Mouse (Mus musculus): ENCODE data around the gene Asdurf.
"Not testable (repeated sequence)": the region's sequence is repeated elsewhere in the genome, so short reads cannot be mapped to it uniquely, and the experiment has no call there.

Asdurf gene

DNA sequence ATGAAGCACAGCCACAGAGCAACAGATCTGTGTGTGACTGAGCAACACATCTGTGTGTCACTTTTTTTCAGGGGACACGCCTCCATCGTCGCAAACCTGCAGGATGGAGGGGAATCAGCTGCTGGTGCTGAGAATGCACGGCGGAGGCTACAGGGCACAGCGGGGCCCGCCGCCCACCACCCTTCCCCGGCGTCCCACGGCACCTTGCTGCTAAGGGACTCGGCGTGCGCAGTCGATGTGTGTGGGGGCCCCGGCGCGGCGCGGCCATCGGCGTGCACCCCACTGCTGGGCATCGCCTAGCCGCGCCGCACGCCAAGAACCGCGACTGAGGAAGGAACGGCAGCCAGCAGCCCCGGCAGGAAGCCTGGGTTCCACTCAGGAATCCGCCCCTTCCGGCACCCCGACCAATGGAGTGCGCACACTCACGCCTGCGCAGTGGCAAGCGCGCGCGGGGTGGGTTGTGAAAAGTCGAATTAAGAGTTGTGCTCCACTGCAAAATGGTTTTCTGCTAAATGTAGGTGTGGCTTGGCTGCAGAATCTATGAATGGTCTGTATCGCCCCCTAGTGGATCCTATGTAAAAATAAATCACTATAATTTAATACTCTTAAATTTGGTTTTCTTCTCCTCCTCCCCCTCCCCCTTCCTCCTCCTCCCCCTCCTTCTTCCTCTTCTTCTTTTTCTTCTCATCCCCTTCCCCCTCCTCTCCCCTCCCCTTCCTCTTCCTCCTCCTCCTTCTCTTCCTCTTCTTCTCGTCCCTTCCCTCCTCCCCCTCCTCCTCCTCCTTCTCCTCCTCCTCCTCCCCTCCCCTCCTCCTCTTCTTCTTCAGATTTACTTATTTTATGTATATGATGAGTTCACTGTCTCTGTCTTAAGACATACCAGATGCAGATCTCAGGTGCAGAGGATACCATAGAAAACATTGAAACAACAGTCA is at the start of gene Asdurf, which contains the start of the genes Gm28551 and Asnsd1:
Gene Asdurf (minus strand): TSS at position 293 of the 935 bp plus-strand sequence.
Gene Gm28551 (minus strand): TSS at position 341 of the 935 bp plus-strand sequence.
Gene Asnsd1 (minus strand): TSS at position 426 of the 935 bp plus-strand sequence.
- DNase-seq (ENCODE audit: low read depth), result peak; percentile 94

DNA sequence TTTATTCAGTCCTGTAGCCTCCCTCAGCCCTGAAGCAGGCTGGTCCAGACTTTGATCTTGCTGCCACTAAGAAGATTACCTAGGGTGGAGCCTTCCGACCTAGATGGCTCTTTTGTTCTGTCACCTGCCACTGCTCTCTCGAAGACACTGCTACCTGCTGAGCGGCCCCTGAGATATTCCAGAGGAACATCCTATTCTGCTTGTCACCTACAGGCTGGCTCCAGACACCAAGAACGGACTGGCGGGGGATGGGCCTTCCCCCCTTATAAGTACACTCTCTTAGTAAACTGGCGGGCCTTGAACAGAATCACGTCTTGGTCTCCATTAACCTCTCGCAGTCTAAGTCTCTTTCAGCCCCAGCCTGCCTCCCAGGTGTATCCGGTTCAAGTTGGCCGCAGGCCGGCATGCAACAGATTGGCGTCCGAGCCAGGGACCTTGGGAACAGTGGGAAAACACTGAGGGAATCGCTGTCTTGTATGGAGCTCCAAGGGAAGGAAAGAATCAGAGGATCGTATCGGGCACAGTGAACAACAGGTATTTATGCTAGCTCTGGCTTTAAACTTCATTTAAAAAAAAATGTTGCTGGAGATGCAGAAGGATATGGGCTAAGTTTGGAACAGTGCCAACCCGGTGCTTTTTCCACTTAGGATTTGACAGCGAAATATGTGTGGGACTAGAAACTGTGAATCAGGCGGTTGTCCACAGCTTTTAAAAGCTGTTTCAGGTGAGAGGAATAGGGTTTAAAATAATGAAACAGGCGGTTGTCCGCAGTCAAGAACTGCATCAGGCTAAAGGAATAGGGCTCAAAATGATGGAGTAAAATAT is 41.7 kb upstream of the Asdurf start:
- not testable (repeated sequence) for DNase-seq (ENCODE audit: low read depth)

DNA sequence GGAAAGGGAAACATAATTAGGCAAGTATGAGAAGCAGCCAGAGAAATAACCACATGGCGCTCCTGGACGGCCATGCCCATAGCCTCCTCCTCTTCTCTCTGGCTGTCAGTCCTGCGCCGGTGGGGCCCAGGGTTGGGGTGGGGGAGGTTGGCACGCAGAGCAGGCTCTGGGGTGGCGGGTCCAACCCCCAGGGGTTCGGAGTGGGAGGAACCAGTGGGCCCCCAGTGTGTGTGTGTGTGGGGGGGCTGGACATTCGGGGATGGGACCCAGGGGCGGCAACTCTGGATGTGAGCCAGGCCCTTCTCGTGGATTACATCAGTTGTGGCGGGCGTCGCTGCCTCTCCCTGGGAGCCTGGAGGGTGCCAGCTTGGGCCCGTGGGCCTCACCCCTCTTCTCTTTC is 36.3 kb upstream of the Asdurf start:
- no peak for DNase-seq (ENCODE audit: low read depth)

DNA sequence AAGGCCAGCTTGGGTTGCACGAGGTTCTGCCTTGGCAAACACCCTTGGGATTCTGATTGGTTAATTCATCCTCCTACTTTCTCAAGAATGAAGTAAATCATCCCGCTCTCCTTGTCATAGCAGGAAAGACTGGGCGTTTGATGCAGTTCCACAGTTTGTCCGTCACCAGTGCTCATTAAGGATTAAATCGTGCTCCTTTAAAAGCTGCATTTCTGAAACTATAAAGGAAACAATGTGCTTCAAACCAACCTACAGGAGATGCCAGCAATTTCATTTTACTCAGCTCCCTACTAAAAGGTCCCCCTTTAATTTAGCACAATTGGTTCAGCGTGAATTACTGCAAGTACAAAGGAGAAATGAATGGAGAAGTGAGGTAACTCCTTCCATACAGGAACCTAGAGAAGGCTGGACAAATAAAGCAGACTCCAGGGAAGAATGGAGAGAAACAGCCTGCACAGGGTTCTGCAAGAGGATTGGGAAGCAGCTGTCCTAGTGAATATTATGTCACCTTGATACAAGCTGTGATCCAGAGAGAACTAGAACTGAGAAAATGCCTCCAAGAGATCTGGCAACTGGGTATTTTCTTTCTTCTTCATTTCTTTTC is 31.8 kb upstream of the Asdurf start:
- no peak for DNase-seq (ENCODE audit: low read depth)

DNA sequence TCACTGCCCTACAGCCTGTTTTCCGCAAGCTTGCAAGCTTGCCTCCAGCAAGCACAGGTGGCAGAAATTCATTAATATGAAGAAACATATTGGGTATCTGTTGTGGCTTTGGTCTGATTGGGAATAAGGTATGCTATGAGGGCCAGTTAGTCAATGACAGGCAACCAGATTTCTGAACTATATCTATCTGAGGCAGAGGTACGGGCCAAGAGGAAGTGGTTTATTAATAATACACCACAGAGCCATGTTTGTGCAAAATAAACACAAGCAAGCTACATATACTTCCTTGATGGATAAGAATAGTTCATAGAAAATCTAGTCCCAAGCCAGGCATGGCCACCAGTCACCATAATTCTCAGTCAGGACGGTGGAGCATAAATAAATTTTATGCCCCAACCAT is 25.3 kb upstream of the Asdurf start:
- DNase-seq (ENCODE audit: low read depth), result no peak

DNA sequence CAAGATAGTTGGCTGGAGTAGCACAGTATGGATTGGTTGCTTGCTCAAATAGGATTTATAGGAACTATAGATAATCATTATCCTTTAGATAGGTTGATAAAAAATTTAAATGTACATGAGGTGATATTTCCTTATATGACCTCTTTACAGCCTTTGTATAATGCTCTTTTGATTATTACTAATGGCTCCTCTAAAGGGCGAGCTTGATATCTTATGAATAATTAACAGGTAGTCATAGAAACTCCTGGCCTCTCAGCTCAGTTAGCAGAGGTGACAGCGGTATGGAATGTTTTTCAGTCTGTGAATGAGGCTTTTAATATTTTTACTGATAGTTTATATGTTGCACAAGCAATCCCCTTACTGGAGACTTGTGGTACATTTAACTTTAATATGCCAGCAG is 23.5 kb upstream of the Asdurf start:
- DNase-seq (ENCODE audit: low read depth), result not testable (repeated sequence)

DNA sequence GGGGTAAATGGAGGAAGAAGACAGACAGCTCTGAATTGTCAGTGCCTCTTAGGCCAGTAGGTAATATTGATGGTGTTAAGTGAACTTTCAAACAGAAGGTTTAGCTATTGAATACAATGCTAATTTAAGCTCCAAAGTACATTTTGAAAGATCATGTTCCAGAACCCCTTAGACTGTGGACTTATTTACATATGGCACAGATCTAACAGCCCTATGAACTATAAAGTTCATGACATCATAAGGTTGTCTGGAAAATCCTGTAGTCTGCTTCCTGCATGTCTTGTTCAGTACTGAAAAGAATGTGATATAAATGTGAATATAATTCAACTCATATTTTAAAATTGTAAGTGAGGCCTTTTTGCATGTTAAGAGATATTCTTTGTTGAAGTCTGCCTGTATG is 6.6 kb upstream of the Asdurf start:
- DNase-seq (ENCODE audit: low read depth), result no peak

DNA sequence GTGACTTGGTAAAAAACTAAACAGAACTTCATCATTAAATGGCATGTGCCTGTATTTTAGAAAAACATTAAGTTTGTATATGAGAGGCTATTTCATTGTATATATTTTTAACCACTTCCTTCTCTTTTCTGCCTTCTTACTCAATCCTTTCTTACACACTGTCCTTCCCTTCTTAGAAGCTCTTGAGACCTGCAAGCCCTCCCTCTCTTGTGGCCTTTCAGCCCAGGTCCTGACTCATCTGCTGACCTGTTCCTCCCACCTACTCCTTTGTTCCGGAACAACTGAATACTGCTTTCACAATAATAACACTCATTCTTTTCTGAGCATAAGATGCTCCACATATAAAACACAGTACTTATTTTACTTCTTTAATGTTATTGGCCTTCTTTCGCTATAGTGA is 11.3 kb downstream of the Asdurf start:
- DNase-seq (ENCODE audit: low read depth), result no peak

DNA sequence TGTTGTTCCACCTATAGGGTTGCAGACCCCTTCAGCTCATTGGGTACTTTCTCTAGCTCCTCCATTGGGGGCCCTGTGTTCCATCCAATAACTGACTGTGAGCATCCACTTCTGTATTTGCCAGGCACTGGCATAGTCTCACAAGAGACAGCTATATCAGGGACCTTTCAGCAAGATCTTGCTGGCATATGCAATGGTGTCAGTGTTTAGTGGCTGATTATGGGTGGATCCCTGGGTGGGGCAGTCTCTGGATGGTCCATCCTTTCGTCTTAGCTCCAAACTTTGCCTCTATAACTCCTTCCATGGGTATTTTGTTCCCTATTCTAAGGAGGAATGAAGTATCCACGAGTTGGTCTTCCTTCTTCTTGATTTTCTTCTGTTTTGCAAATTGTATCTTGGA is 15.0 kb downstream of the Asdurf start:
- not testable (repeated sequence) for DNase-seq (ENCODE audit: low read depth)

DNA sequence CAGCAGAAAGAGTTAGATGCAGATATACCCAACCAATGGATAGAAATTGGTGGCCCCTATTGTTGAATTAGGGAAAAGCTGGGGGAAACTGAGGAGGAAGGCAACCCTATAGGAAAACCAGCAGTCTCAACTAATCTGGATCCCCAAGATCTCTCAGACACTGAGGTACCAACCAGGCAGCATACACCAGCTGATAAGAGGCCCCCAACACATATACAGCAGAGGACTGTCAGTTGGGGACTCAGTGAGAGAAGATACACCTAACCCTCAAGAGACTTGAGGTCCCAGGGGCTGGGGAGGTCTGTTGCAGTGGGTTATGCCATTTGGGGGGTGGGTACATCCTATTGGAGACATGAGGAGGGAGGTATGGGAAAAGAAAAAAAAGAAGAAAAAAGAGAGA is 17.0 kb downstream of the Asdurf start:
- no peak for DNase-seq (ENCODE audit: low read depth)

DNA sequence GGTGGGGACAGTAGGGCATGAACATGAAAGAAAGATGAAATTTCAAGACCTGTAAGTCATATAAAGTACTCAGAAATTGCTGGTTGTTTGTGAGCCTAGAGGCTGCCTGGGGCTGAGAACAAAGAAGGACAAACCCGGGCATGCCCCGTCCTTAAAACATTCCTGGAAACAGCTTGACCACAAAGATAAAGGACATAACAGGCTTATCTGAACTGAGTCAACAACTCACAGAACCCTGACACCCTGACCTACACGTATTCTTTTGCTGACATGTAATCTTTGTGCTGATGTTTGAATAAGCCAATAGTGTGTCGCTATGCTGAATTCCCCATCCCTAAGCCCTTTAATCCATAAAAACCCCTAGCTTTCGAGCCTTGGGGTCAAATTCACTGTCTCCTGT is 18.9 kb downstream of the Asdurf start:
- DNase-seq (ENCODE audit: low read depth), result not testable (repeated sequence)

DNA sequence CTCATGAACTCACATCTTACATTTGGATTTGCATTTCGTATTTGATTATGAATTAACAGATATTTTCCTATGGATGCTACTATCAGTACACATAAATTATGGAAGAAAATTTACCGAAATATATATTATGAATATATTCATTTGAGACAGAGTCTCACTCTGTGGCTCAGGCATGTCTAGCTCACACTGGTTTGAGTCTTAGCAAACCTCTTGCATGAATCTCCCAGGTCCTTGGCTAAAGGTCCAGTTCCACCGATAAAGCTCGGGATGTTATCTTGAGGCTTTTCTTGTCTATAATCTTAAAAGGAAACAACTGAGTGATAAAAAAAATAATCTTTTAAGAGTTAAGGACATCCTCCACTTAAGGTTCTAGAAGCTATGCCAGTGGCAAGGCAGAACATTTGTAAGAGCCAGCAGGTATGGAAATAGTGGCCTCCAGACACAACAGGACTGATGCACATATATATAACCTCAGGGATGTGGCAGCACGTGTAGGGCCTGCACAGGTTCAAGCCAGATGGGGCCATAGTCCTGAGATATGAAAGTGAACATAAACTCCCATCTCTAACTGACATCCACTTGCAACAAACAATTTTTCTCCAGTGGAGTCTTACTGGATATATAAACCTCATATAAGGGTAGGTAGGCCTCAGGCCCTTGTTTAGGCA is 27.5 kb downstream of the Asdurf start:
- no peak for DNase-seq (ENCODE audit: low read depth)

DNA sequence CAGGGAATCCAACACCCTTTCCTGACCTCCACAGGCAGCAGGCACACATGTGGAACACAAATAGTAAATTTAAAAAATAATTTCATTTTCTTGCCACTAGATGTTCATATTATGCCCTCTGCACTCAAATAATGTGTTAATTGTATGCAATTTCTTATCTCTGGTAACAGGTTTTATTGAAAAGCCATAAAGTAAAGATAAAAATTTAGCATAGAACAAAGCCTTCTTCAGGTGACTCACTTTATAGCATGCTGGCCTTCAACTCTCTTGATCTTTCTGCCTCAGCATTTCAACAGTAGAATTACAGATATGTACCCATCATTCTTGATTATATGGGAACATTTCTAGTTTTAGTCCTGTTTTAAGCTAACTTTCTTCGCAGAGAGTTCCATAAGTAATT is 28.1 kb downstream of the Asdurf start:
- no peak for DNase-seq (ENCODE audit: low read depth)

DNA sequence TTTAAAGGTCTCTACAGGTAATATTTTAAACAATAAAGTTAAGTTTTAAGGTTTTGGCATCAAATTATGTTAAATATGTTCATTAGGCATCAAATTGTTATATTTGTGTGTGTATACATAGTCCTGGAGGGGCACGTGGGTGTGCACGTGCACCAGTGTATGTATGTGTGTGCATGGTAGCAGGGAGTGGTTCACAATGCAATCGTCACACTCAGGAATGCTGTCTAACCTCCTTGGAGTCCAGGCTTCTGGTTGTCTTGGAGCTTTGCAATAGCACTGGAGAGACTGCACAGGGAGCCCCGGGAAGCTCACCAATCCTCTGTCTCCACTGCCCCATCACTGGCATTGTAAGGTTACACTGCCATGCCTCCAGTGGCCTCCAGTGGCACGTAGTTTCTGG is 29.2 kb downstream of the Asdurf start:
- no peak for DNase-seq (ENCODE audit: low read depth)

DNA sequence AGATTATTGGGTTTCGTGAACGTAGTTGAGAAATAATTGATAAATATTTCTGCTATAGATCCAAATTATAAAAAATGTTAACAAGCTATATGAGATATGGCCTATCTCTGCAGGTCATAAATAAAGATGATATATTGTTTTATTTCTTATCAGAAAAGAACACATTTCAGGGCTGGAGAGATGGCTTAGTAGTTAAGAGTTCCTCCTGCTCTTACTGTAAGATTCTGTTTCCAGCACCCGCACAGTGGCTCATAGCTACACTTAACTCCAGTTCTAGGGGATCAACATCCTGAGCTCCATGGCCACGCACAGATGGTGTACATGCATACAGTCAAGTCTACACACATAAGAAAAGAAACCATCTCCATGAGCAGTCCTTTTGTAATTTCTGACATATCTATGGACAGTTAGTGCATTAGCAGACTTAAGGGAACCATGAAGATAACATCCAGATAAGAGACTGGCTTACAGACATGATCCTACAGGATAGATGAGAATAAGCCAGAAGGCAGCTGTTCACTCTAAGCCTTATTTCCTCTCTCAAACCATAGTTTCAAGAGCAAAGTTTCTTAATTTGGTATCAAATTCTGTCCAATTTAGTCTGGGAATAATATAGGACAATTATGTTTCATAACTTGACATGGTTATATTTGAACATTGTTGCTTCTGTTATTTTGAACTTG is 30.6 kb downstream of the Asdurf start:
- DNase-seq (ENCODE audit: low read depth), result no peak

DNA sequence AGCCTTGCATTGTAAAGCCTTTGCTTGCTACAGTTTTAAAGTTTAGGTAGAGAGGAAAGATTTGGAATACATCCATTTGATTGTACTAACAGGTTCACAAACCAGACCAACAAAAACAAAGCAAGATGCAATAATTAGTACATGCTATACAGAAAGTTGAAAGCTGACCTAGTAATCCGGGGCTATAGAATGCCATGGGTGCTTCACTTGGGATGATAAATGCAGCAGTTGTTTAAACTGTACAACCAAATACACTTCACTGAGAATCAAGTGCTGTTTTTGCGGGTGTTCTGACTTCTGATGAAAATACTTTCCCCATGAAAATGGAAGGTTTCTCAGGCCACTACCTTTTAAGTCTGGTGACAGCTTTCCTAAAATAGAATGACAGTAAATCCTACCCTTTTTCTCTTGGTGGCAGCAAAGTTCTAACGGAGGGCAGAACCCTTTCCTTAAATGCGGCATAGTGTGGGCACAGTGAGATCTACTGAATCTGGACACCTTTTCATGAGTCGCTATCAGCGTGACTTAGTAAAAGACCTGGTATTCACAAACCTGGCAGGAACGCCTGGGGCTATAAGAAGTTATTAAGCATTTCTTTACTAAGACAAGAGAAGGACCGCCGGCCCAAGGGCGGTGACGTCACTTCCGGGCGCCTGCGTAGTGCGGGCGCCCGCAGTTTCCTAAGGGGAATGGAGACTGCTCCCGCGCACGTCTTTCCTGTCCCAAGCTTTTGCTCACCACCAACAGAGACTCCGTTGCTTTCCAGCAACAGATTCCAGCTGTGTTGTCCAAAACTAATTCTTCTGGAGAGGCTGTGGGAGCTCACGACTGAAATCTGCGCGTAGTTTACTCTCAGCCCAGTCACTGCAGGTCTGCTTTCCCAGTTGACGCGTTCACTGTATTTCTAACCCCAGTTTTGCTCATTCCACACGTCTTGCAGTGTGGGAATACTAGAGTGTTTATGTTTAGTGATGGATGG is 39.1 kb downstream of the Asdurf start, which contains the start of gene Osgepl1:
Gene Osgepl1 (plus strand): TSS at position 636 of the 979 bp plus-strand sequence.
- peak; percentile 53 for DNase-seq (ENCODE audit: low read depth)

DNA sequence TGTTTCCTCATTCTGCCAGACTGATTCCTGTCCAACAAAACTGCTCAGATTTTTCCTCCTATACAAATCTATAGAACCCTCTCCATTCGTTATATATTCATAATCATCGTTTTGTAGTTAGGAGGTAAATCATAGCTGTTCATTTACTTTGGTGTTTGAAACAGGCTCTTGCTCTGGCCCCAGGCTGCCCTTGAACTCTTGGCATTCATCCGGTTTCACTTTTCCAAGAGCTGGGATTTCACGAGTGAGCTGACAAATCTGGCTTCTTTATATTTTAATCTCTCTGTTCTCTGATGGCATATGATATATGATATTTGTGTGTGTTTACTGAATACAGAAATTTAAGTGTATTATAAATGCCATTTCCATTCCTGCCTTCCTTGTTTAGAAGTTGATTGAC is 51.9 kb downstream of the Asdurf start:
- no peak for DNase-seq (ENCODE audit: low read depth)

Measured in fibroblast of lung, adult 2 months (primary cell).